Mouse (Mus musculus) olfactory bulb, adult 2 months (tissue): ENCODE results near the gene Zbtb26.

Experiments used
- CTCF ChIP-seq: fragments of 200-500 bp; IDR thresholded peaks from 2 replicates; pipeline ENCODE4 v1.5.1; 2012; ENCODE audit warnings: low read depth, mild to moderate bottlenecking, low read length, moderate library complexity; ENCODE audit not compliant: insufficient read depth
- POLR2A ChIP-seq: fragments of 200-500 bp; IDR thresholded peaks from 2 replicates; pipeline ENCODE4 v1.6.1; 2012; ENCODE audit warnings: mild to moderate bottlenecking, low read depth, low read length, moderate library complexity; ENCODE audit not compliant: insufficient read depth

DNA sequence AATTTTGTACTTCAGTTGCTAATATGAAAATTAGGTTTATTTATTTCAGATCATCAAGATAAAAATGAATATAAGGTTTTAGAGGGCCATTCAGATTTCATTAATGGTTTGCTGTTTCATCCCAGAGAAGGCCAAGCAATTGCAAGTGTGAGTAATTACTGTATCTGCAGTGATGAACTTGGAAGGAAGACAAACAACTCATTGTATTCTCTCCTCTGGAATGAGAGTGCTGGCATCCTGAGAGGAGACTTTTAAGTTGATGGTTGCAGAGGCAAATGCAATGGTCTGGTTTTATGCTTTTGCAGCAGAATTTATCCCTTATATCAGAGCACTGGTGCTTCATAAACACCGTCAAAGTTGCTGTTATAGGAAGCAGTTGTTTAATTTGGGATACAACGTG lies 46.0 kb upstream of the Zbtb26 start:
- TF ChIP-seq CTCF: no peak
- TF ChIP-seq POLR2A: no peak
